Mouse (Mus musculus): ENCODE measurements around the gene Frmd4b.

GRCm38 (mm10) chr6:97242522-97242921, 374.8 kb downstream of the Frmd4b start:
- TF ChIP-seq CTCF (conservative IDR thresholded peaks at IDR 0.05 in 1 of 2, IDR thresholded peaks at IDR 0.05 in 1 of 2; ENCODE audit: low read depth in 2 of 2, low read length in 2 of 2) (no peak), ETS1 (conservative IDR thresholded peaks at IDR 0.05; ENCODE audit: low read depth, low read length) (no peak), EP300 (IDR thresholded peaks at IDR 0.05; ENCODE audit: low read length) (no peak), TCF12 (IDR thresholded peaks at IDR 0.05; ENCODE audit: low read depth, low read length) (no peak), POLR2A (IDR thresholded peaks at IDR 0.05; ENCODE audit: low read depth, low read length) (no peak), PAX5 (IDR thresholded peaks at IDR 0.05; ENCODE audit: low read length) (no peak), ZNF384 (IDR thresholded peaks at IDR 0.05; ENCODE audit: low read depth, low read length) (no peak)

All from CH12.LX (cell line).